Mouse (Mus musculus) heart, embryonic 11.5 days (tissue): ENCODE measurements around the gene Kcna7. TPM values are rescaled to one million over a fixed set of nuclear protein-coding genes. Genes with fewer than 3 reads are reported as not detected.

Experiments used
- ATAC-seq: fragments of 200-750 bp; cut with Nextera tagmentation; replicated peaks from 2 replicates; pipeline ENCODE4 v1.8.0; 2017; ENCODE audit warnings: moderate library complexity; ENCODE audit not compliant: insufficient number of reproducible peaks, low FRiP score, low TSS enrichment
- H3K27ac ChIP-seq: fragments of 300-500 bp; sonication (generic); 2 replicates; pipeline ENCODE4 v1.5.1; 2014; ENCODE audit warnings: mild to moderate bottlenecking, low read depth, low read length
- H3K27me3 ChIP-seq: fragments of 300-500 bp; sonication (generic); 2 replicates; pipeline ENCODE4 v1.6.1; 2014; ENCODE audit warnings: mild to moderate bottlenecking, low read length, mixed read lengths; ENCODE audit not compliant: control insufficient read depth, insufficient read depth
- H3K36me3 ChIP-seq: fragments of 300-500 bp; sonication (generic); 2 replicates; pipeline ENCODE4 v1.6.1; 2014; ENCODE audit warnings: mild to moderate bottlenecking, low read length, moderate library complexity, mixed read lengths; ENCODE audit not compliant: control insufficient read depth, insufficient read depth
- H3K4me1 ChIP-seq: fragments of 300-500 bp; sonication (generic); 2 replicates; pipeline ENCODE4 v1.6.1; 2014; ENCODE audit warnings: low read length; ENCODE audit not compliant: control insufficient read depth, insufficient read depth
- H3K4me2 ChIP-seq: fragments of 300-500 bp; sonication (generic); 2 replicates; pipeline ENCODE4 v1.6.1; 2014; ENCODE audit warnings: mild to moderate bottlenecking, moderate library complexity
- H3K4me3 ChIP-seq: fragments of 300-500 bp; sonication (generic); 2 replicates; pipeline ENCODE4 v1.5.1; 2014; ENCODE audit warnings: low read depth, low read length
- H3K9ac ChIP-seq: fragments of 300-500 bp; sonication (generic); 2 replicates; pipeline ENCODE4 v1.6.1; 2014; ENCODE audit warnings: mild to moderate bottlenecking, low read depth, low read length, moderate library complexity
- H3K9me3 ChIP-seq: fragments of 300-500 bp; sonication (generic); replicated peaks from 2 replicates; pipeline ENCODE4 v1.6.1; 2016; ENCODE audit warnings: low read length; ENCODE audit not compliant: control insufficient read depth
- WGBS: fragments of 180-500 bp; shearing (Covaris S2); extraction: QIAGEN DNeasy Blood & Tissue Kit; methylation state at CpG from one replicate; pipeline ENCODE4 v1.1.7; 2014; ENCODE audit not compliant: insufficient replicate concordance; 5-methylcytosine and 5-hydroxymethylcytosine counted together
- polyA plus RNA-seq: library from polyadenylated mRNA; unstranded; fragments of >200 nt; fragmentation: Nextera tagmentation; extraction: Ambion mirVana; gene quantifications from 2 replicates; pipeline ENCODE4 v1.2.1, GENCODE M21; 2014

Gene Kcna7
- polyA plus RNA-seq, 1 experiment from 2014 or later: 0.37 TPM

- no peaks in the 10 kb centered on the region for H3K36me3 ChIP-seq
- H3K4me1 ChIP-seq: peaks cover 8% of the 10 kb centered on the region; the same call in 1 of the 2 replicates
- H3K4me3 ChIP-seq: no peak overlapping the region
- ATAC-seq: no peak
- H3K4me2 ChIP-seq: no peak overlapping the region
- WGBS: 69% methylated on average over 10 of the region's 10 CpGs
- H3K27ac ChIP-seq: no peak overlapping the region
- H3K9me3 ChIP-seq: no peaks in the 10 kb centered on the region
- peaks cover 15% of the 10 kb centered on the region for H3K27me3 ChIP-seq
- H3K9ac ChIP-seq: no peak overlapping the region
These were observed 3.9 kb upstream of the Kcna7 start for GRCm38 (mm10) chr7:45401521-45402085.

GRCm38 (mm10) chr7:45403532-45404261 is 1.8 kb upstream of the Kcna7 start:
- WGBS: 48% methylated on average over 6 of the region's 6 CpGs
- Histone ChIP-seq H3K36me3 (no peaks in the 10 kb centered on the region), H3K4me3 (no peak overlapping the region), H3K9ac (no peak overlapping the region), H3K4me2 (no peak overlapping the region), H3K9me3 (no peaks in the 10 kb centered on the region), H3K4me1 (peaks cover 9% of the 10 kb centered on the region; the same call in 1 of the 2 replicates), H3K27me3 (peaks cover 36% of the 10 kb centered on the region), H3K27ac (no peak overlapping the region)
- ATAC-seq: no peak

DNA sequence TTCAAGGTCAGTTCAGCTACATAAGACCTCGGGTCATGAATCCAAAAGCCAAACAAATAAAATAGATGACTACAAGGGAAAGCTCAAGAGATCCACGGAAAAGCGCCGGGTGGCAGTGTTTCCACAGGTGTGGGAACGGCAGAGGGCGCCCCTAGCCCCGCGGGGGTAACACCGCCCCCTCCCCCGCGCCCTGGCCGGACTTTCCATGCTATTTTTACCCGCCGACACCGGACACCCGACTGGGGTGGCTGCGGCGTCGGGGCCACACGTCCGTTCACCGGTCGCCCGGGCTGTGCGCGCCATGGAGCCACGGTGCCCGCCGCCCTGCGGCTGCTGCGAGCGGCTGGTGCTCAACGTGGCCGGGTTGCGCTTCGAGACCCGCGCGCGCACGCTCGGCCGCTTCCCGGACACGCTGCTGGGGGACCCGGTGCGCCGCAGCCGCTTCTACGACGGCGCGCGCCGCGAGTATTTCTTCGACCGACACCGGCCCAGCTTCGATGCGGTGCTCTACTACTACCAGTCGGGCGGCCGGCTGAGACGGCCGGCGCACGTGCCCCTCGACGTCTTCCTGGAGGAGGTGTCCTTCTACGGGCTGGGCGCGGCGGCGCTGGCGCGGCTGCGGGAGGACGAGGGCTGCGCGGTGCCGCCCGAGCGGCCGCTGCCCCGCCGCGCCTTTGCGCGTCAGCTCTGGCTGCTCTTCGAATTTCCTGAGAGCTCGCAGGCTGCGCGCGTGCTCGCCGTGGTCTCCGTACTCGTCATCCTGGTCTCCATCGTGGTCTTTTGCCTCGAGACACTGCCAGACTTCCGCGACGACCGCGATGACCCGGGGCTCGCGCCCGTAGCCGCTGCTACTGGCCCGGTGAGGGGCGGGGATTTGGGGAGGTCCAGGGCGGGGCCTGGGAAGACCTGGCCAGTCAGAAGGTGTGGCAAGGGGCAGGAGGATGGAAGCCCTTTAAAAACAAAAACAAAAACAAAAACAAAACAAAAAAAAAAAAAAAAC is 1.0 kb downstream of the Kcna7 start:
- ATAC-seq: 0 out of 2 replicates have a peak, but pooled peaks have one; percentile 27
- peaks cover 9% of the 10 kb centered on the region; the same call in 1 of the 2 replicates for H3K4me1 ChIP-seq

GRCm38 (mm10) chr7:45407836-45408235 is 2.4 kb downstream of the Kcna7 start:
- no peak overlapping the region for H3K27ac ChIP-seq
- H3K4me2 ChIP-seq: no peak overlapping the region
- no peak overlapping the region for H3K4me3 ChIP-seq
- H3K9ac ChIP-seq: no peak overlapping the region
- peaks cover 64% of the 10 kb centered on the region for H3K27me3 ChIP-seq
- no peak for ATAC-seq
- 73% methylated on average over 10 of the region's 10 CpGs for WGBS
- no peaks in the 10 kb centered on the region for H3K36me3 ChIP-seq
- no peaks in the 10 kb centered on the region for H3K9me3 ChIP-seq
- peaks cover 13% of the 10 kb centered on the region for H3K4me1 ChIP-seq

More for the DNA sequence above, 1.0 kb downstream of the Kcna7 start:
- Histone ChIP-seq H3K27me3 (peaks cover 57% of the 10 kb centered on the region), H3K4me2 (peak overlapping the region; percentile 77), H3K36me3 (no peaks in the 10 kb centered on the region), H3K27ac (no peak overlapping the region), H3K4me3 (peak overlapping the region; percentile 49), H3K9ac (peak overlapping the region; percentile 62), H3K9me3 (no peaks in the 10 kb centered on the region)
- WGBS: 1% methylated on average over 108 of the region's 114 CpGs

GRCm38 (mm10) chr7:45408351-45408750 is 2.9 kb downstream of the Kcna7 start:
- no peak for ATAC-seq
- no peak overlapping the region for H3K9ac ChIP-seq
- no peaks in the 10 kb centered on the region for H3K9me3 ChIP-seq
- no peaks in the 10 kb centered on the region for H3K36me3 ChIP-seq
- peaks cover 64% of the 10 kb centered on the region for H3K27me3 ChIP-seq
- peaks cover 17% of the 10 kb centered on the region for H3K4me1 ChIP-seq
- H3K4me3 ChIP-seq: no peak overlapping the region
- no peak overlapping the region for H3K27ac ChIP-seq
- no peak overlapping the region for H3K4me2 ChIP-seq
- 69% methylated on average over 7 of the region's 7 CpGs for WGBS

- no peak for ATAC-seq
- no peak overlapping the region for H3K4me2 ChIP-seq
These were observed 3.5 kb downstream of the Kcna7 start for GRCm38 (mm10) chr7:45408949-45409348.

DNA sequence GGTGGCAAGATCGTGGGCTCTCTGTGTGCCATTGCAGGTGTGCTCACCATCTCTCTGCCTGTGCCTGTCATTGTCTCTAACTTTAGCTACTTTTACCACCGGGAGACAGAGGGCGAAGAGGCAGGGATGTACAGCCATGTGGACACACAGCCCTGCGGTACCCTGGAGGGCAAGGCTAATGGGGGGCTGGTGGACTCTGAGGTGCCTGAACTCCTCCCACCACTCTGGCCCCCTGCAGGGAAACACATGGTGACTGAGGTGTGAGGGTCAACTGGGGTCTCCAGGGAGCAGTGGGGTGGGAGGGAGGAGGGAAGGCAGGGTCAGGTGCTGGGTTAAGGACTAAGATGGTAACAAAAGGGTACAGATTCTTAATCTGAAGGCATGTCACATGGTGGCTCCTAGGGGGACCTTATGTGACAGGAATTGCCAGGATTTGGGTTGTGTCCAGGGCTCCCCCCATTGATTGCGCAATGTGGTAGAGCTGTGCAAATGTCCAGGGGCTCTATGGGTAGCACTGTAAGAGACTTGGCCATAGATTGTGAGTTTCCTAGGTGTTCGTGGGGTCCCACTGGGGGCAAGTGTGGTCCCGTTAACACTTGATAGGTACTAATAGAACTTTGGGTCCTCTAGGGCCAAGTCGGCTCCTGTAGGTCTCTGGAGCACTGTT is 4.2 kb downstream of the Kcna7 start:
- Histone ChIP-seq H3K4me3 (no peak overlapping the region), H3K27me3 (peaks cover 77% of the 10 kb centered on the region), H3K4me1 (peaks cover 29% of the 10 kb centered on the region), H3K27ac (no peak overlapping the region), H3K36me3 (no peaks in the 10 kb centered on the region), H3K9ac (no peak overlapping the region), H3K9me3 (no peaks in the 10 kb centered on the region), H3K4me2 (no peak overlapping the region)
- no peak for ATAC-seq
- WGBS: 78% methylated on average over 8 of the region's 8 CpGs

More at GRCm38 (mm10) chr7:45408949-45409348, 3.5 kb downstream of the Kcna7 start:
- H3K36me3 ChIP-seq: no peaks in the 10 kb centered on the region
- peaks cover 70% of the 10 kb centered on the region for H3K27me3 ChIP-seq
- WGBS: 80% methylated on average over 17 of the region's 17 CpGs
- H3K4me1 ChIP-seq: peaks cover 23% of the 10 kb centered on the region
- no peak overlapping the region for H3K4me3 ChIP-seq
- no peak overlapping the region for H3K9ac ChIP-seq
- H3K27ac ChIP-seq: no peak overlapping the region
- no peaks in the 10 kb centered on the region for H3K9me3 ChIP-seq

- Histone ChIP-seq H3K27me3 (peaks cover 82% of the 10 kb centered on the region), H3K9ac (no peak overlapping the region), H3K27ac (no peak overlapping the region; the same call in 1 of the 2 replicates), H3K9me3 (no peaks in the 10 kb centered on the region), H3K4me1 (peaks cover 26% of the 10 kb centered on the region), H3K4me2 (no peak overlapping the region), H3K36me3 (no peaks in the 10 kb centered on the region), H3K4me3 (no peak overlapping the region)
- WGBS: 59% methylated on average over 2 of the region's 2 CpGs
- ATAC-seq: no peak
These were observed 7.0 kb downstream of the Kcna7 start for GRCm38 (mm10) chr7:45412421-45412820.
